In genomic region chr14:45602002-45602401, GRCm38 (mm10) we compare ENCODE assay signal across 8 mouse cellular contexts. TPM values are rescaled to one million over a fixed set of nuclear protein-coding genes. Genes with fewer than 3 reads are reported as not detected.
A peak's percentile ranks its signal among the peaks of the same experiment; 100 is the strongest.
DNase-seq lines count a peak whose midpoint lies in the region; ATAC-seq and TF ChIP-seq lines count a peak whose summit lies in the region.

No protein-coding gene starts in this region.

- H3K4me1 ChIP-seq in heart, postnatal 0 days (ENCODE audit: control insufficient read depth, insufficient read depth): no peaks in the 10 kb centered on the region
- H3K4me1 ChIP-seq in limb, embryonic 10.5 days: no peaks in the 10 kb centered on the region

- H3K27ac ChIP-seq in heart, postnatal 0 days (ENCODE audit: low read depth): no peak overlapping the region
- peak overlapping the region; percentile 54; the same call in 1 of the 2 replicates for H3K27ac ChIP-seq in limb, embryonic 10.5 days

- no peak for TF ChIP-seq EP300 in heart, postnatal 0 days (IDR thresholded peaks at IDR 0.05; ENCODE audit: low read depth)

- H3K27me3 ChIP-seq in heart, postnatal 0 days (ENCODE audit: control insufficient read depth, insufficient read depth, low read length): no peaks in the 10 kb centered on the region
- H3K27me3 ChIP-seq in limb, embryonic 10.5 days (ENCODE audit: low read depth, poor library complexity, severe bottlenecking): no peaks in the 10 kb centered on the region

- peaks cover 28% of the 10 kb centered on the region for H3K36me3 ChIP-seq in heart, postnatal 0 days (replicated peaks; ENCODE audit: control insufficient read depth, insufficient read depth, low read length)
- H3K36me3 ChIP-seq in limb, embryonic 10.5 days: peaks cover 5% of the 10 kb centered on the region; the same call in 1 of the 2 replicates

- ATAC-seq in heart, postnatal 0 days (ENCODE audit: insufficient read depth, low read depth): no peak

- no peak overlapping the region for H3K4me2 ChIP-seq in heart, postnatal 0 days (ENCODE audit: low read depth, low read length)

- H3K4me3 ChIP-seq in heart, postnatal 0 days (ENCODE audit: low read depth, low read length): no peak overlapping the region
- H3K4me3 ChIP-seq in limb, embryonic 10.5 days: no peak overlapping the region

- H3K9me3 ChIP-seq in heart, postnatal 0 days (replicated peaks; ENCODE audit: control insufficient read depth, low read length): no peaks in the 10 kb centered on the region
- no peaks in the 10 kb centered on the region for H3K9me3 ChIP-seq in limb, embryonic 10.5 days (replicated peaks)

- peak; percentile 66 for DNase-seq in heart, postnatal 0 days (ENCODE audit: low spot score)
- no peak for DNase-seq in heart, adult 11 months
- DNase-seq in A20 (ENCODE audit: low read depth, low spot score): peak; percentile 27
- DNase-seq in adipocyte (ENCODE audit: low spot score): peak; percentile 34
- no peak for DNase-seq in limb, embryonic 10.5 days (ENCODE audit: low spot score)
- no peak for DNase-seq in adrenal gland, adult 2 months
- DNase-seq in frontal cortex, postnatal 14 days (ENCODE audit: low spot score in 2 of 2): no peak
- no peak for DNase-seq in gastrocnemius, postnatal 25 days

- no peak overlapping the region for H3K9ac ChIP-seq in heart, postnatal 0 days (replicated peaks; ENCODE audit: low read depth, low read length)

- TF ChIP-seq CTCF in heart, postnatal 0 days (IDR thresholded peaks at IDR 0.05; ENCODE audit: low read depth): peak; percentile 84

- WGBS in heart, postnatal 0 days: 53% methylated on average over 3 of the region's 3 CpGs
- WGBS in limb, embryonic 10.5 days: 76% methylated on average over 3 of the region's 3 CpGs

RNA-seq across cellular contexts. Expression of gene Ddhd1, which starts 55.9 kb away (rescaled TPM):
- 12.0 and 18.6 TPM in 2 replicates for total RNA-seq in heart, postnatal 0 days (2014; rRNA removed; ENCODE audit: low replicate concordance)
- 3.4 and 3.6 TPM in 2 replicates for polyA plus RNA-seq in heart, postnatal 0 days (2015; fragmentation: Nextera tagmentation; extraction: Ambion mirVana)
- 4.4 and 5.1 TPM in 2 replicates for polyA plus RNA-seq in limb, embryonic 10.5 days (2016; fragmentation: Nextera tagmentation; extraction: Ambion mirVana)
- 10 to 100 TPM; 19.9 to 20.9 TPM for total RNA-seq in adrenal gland, adult 2 months (2021)
- 8.3 and 9.7 TPM in 2 replicates for polyA plus RNA-seq in adrenal gland, adult 2 months (2012; rRNA removed)
- total RNA-seq in gastrocnemius, postnatal 25 days (2021): 1 to 10 TPM; 3.0 to 4.5 TPM

Comparison
In these comparisons a context has a peak if more than half of its experiments do, and no peak if none do; other contexts are left out.
1. DNase-seq: peak in heart, postnatal 0 days (single experiment), A20 (single experiment) and adipocyte (single experiment); none in heart, adult 11 months (single experiment), limb, embryonic 10.5 days (single experiment), adrenal gland, adult 2 months (single experiment), frontal cortex, postnatal 14 days (0 of 2) and gastrocnemius, postnatal 25 days (single experiment).